Mouse (Mus musculus) liver, embryonic 16.5 days (tissue): ENCODE data around the gene Haus3. TPM values are rescaled to one million over a fixed set of nuclear protein-coding genes. Genes with fewer than 3 reads are reported as not detected.

Experiments used
- ATAC-seq: fragments of 200-750 bp; cut with Nextera tagmentation; 2 replicates; pipeline ENCODE4 v1.8.0; 2017; ENCODE audit warnings: low read depth, mild to moderate bottlenecking, moderate number of reproducible peaks, moderate library complexity
- H3K27ac ChIP-seq: fragments of 300-500 bp; sonication (generic); 2 replicates; pipeline ENCODE4 v1.5.1; 2014; ENCODE audit warnings: mild to moderate bottlenecking, low read length
- H3K27me3 ChIP-seq: fragments of 300-500 bp; sonication (generic); 2 replicates; pipeline ENCODE4 v1.6.1; 2014; ENCODE audit warnings: low read depth, low read length, mixed read lengths; ENCODE audit not compliant: control insufficient read depth, insufficient read depth
- H3K36me3 ChIP-seq: fragments of 300-500 bp; sonication (generic); 2 replicates; pipeline ENCODE4 v1.6.1; 2014; ENCODE audit warnings: mild to moderate bottlenecking; ENCODE audit not compliant: control insufficient read depth, insufficient read depth
- H3K4me1 ChIP-seq: fragments of 300-500 bp; sonication (generic); 2 replicates; pipeline ENCODE4 v1.6.1; 2014; ENCODE audit warnings: low read depth, low read length, mixed read lengths; ENCODE audit not compliant: control insufficient read depth
- H3K4me2 ChIP-seq: fragments of 300-500 bp; sonication (generic); 2 replicates; pipeline ENCODE4 v1.6.1; 2014; ENCODE audit warnings: low read depth, low read length, mixed read lengths
- H3K4me3 ChIP-seq: fragments of 300-500 bp; sonication (generic); 2 replicates; pipeline ENCODE4 v1.5.1; 2014; ENCODE audit warnings: low read depth, mild to moderate bottlenecking, low read length
- H3K9ac ChIP-seq: fragments of 300-500 bp; sonication (generic); 2 replicates; pipeline ENCODE4 v1.6.1; 2014; ENCODE audit warnings: low read depth, low read length
- H3K9me3 ChIP-seq: fragments of 300-500 bp; sonication (generic); replicated peaks from 2 replicates; pipeline ENCODE4 v1.6.1; 2016; ENCODE audit warnings: low read length; ENCODE audit not compliant: control insufficient read depth
- WGBS: fragments of 180-500 bp; shearing (Covaris S2); extraction: QIAGEN DNeasy Blood & Tissue Kit; methylation state at CpG from one replicate; pipeline ENCODE4 v1.1.7; 2014; ENCODE audit not compliant: insufficient replicate concordance; 5-methylcytosine and 5-hydroxymethylcytosine counted together
- polyA plus RNA-seq: library from polyadenylated mRNA; unstranded; fragments of >200 nt; fragmentation: Nextera tagmentation; extraction: Ambion mirVana; gene quantifications from 2 replicates; pipeline ENCODE4 v1.2.1, GENCODE M21; 2015

The Haus3 gene
- polyA plus RNA-seq, result 19.8 and 21.9 TPM in 2 replicates

GRCm38 (mm10) chr5:34168950-34169891 is at the start of gene Haus3, which contains the start of gene Poln:
Gene Haus3, minus strand, starts transcription at chr5:34169527.
Gene Poln, minus strand, starts transcription at chr5:34169448.
- peak; percentile 99 for ATAC-seq
- under 1% methylated on average over 57 of the region's 57 CpGs for WGBS
- peak within 1 kb of the TSS; percentile 94 for H3K4me3 ChIP-seq
- H3K4me1 ChIP-seq, result peaks cover 12% of the 10 kb centered on the region
- peak within 1 kb of the TSS; percentile 72 for H3K4me2 ChIP-seq
- H3K9me3 ChIP-seq, result no peaks in the 10 kb centered on the region
- no peaks in the 10 kb centered on the region for H3K27me3 ChIP-seq
- H3K9ac ChIP-seq, result peak within 1 kb of the TSS; percentile 97
- H3K36me3 ChIP-seq, result no peaks in the 10 kb centered on the region; the same call in 1 of the 2 replicates
- peak within 1 kb of the TSS; percentile 96 for H3K27ac ChIP-seq

- no peak overlapping the region for H3K9ac ChIP-seq
- H3K36me3 ChIP-seq, result no peaks in the 10 kb centered on the region
- no peak for ATAC-seq
- no peak overlapping the region for H3K4me3 ChIP-seq
- no peak overlapping the region for H3K27ac ChIP-seq
- no peaks in the 10 kb centered on the region for H3K4me1 ChIP-seq
- no peaks in the 10 kb centered on the region for H3K9me3 ChIP-seq
- H3K4me2 ChIP-seq, result no peak overlapping the region
- no peaks in the 10 kb centered on the region for H3K27me3 ChIP-seq
- WGBS, result 26% methylated on average over 5 of the region's 5 CpGs
These were observed 49.3 kb upstream of the Haus3 start for GRCm38 (mm10) chr5:34218672-34219071.

DNA sequence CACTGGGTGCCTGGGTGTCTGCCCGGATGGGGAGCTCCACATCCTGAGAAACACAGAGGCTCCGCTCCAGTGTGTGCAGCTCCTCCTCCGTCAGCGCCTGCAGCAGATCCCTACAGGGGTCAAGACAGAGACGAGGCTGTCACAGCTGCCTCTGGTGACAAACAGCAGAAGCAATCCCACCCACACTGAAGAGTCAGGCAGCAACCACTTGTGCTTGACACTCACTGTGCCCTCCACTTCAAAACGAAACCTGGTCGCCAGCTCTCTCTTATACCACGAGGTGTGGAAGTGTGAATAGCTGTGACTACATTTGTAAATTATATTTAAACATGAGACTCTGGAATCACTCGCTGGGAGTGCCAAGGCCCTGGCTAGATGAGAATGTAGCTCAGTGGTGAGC is 48.4 kb upstream of the Haus3 start:
- Histone ChIP-seq H3K27ac (no peak overlapping the region), H3K4me1 (no peaks in the 10 kb centered on the region), H3K9ac (no peak overlapping the region), H3K4me2 (no peak overlapping the region), H3K4me3 (no peak overlapping the region), H3K27me3 (no peaks in the 10 kb centered on the region), H3K9me3 (no peaks in the 10 kb centered on the region), H3K36me3 (no peaks in the 10 kb centered on the region)
- ATAC-seq, result no peak
- 62% methylated on average over 9 of the region's 9 CpGs for WGBS

- H3K4me2 ChIP-seq, result no peak overlapping the region
- WGBS, result 69% methylated on average over 7 of the region's 7 CpGs
- no peaks in the 10 kb centered on the region for H3K27me3 ChIP-seq
- no peak for ATAC-seq
- H3K9ac ChIP-seq, result no peak overlapping the region
- no peak overlapping the region for H3K4me3 ChIP-seq
- no peaks in the 10 kb centered on the region for H3K9me3 ChIP-seq
- H3K27ac ChIP-seq, result no peak overlapping the region
- H3K4me1 ChIP-seq, result no peaks in the 10 kb centered on the region
- H3K36me3 ChIP-seq, result no peaks in the 10 kb centered on the region
These were observed 46.7 kb upstream of the Haus3 start for GRCm38 (mm10) chr5:34216025-34216424.

- H3K36me3 ChIP-seq, result no peaks in the 10 kb centered on the region
- ATAC-seq, result no peak
- H3K4me2 ChIP-seq, result no peak overlapping the region
- no peaks in the 10 kb centered on the region for H3K9me3 ChIP-seq
- H3K27me3 ChIP-seq, result no peaks in the 10 kb centered on the region
- H3K4me3 ChIP-seq, result no peak overlapping the region
- no peaks in the 10 kb centered on the region for H3K4me1 ChIP-seq
- 53% methylated on average over 8 of the region's 8 CpGs for WGBS
- H3K9ac ChIP-seq, result no peak overlapping the region
- no peak overlapping the region for H3K27ac ChIP-seq
These were observed 44.3 kb upstream of the Haus3 start for GRCm38 (mm10) chr5:34213659-34214058.

GRCm38 (mm10) chr5:34210279-34210678 is 41.0 kb upstream of the Haus3 start:
- no peak overlapping the region for H3K9ac ChIP-seq
- H3K36me3 ChIP-seq, result no peaks in the 10 kb centered on the region
- 0 out of 2 replicates have a peak, but pooled peaks have one; percentile 19 for ATAC-seq
- WGBS, result 3% methylated on average over 1 of the region's 1 CpGs
- H3K27ac ChIP-seq, result no peak overlapping the region
- H3K27me3 ChIP-seq, result no peaks in the 10 kb centered on the region
- H3K9me3 ChIP-seq, result no peaks in the 10 kb centered on the region
- no peak overlapping the region for H3K4me2 ChIP-seq
- H3K4me1 ChIP-seq, result no peaks in the 10 kb centered on the region
- H3K4me3 ChIP-seq, result no peak overlapping the region

GRCm38 (mm10) chr5:34207503-34207902 is 38.2 kb upstream of the Haus3 start:
- Histone ChIP-seq H3K4me3 (no peak overlapping the region), H3K4me2 (no peak overlapping the region), H3K27me3 (no peaks in the 10 kb centered on the region), H3K9ac (no peak overlapping the region), H3K27ac (no peak overlapping the region), H3K9me3 (no peaks in the 10 kb centered on the region), H3K36me3 (no peaks in the 10 kb centered on the region), H3K4me1 (no peaks in the 10 kb centered on the region)
- WGBS, result 29% methylated on average over 3 of the region's 3 CpGs
- no peak for ATAC-seq

DNA sequence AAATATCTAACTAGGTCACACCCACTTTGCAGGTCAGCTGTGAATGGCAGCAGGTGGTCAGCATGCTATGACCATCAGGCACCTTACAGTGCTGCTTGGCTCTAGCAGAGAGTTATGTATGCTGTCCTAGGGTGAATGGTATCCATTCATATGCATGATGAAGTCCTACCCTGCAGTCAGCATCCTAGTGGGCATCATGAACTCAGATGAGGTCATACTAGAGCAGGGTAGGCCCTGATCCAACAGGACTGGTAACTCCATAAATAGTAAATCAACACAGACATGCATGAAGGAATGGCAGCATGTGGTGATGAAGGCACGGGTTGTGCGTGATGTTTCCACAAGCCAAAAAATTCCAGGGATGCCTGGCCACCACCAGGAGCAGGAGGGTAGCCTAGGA is 36.5 kb upstream of the Haus3 start:
- no peak overlapping the region for H3K9ac ChIP-seq
- no peak overlapping the region for H3K4me2 ChIP-seq
- H3K27me3 ChIP-seq, result no peaks in the 10 kb centered on the region
- no peaks in the 10 kb centered on the region for H3K36me3 ChIP-seq
- ATAC-seq, result no peak
- H3K4me1 ChIP-seq, result no peaks in the 10 kb centered on the region
- 53% methylated on average over 2 of the region's 2 CpGs for WGBS
- no peak overlapping the region for H3K4me3 ChIP-seq
- H3K27ac ChIP-seq, result no peak overlapping the region
- no peaks in the 10 kb centered on the region for H3K9me3 ChIP-seq

- no peaks in the 10 kb centered on the region for H3K27me3 ChIP-seq
- H3K4me3 ChIP-seq, result no peak overlapping the region
- no peak overlapping the region for H3K4me2 ChIP-seq
- no peaks in the 10 kb centered on the region for H3K9me3 ChIP-seq
- no peak overlapping the region for H3K9ac ChIP-seq
- no peaks in the 10 kb centered on the region for H3K4me1 ChIP-seq
- no peaks in the 10 kb centered on the region for H3K36me3 ChIP-seq
- ATAC-seq, result no peak
- WGBS, result 48% methylated on average over 2 of the region's 2 CpGs
- no peak overlapping the region for H3K27ac ChIP-seq
These were observed 35.6 kb upstream of the Haus3 start for GRCm38 (mm10) chr5:34204911-34205310.
